Mouse (Mus musculus) right cerebral cortex, postnatal 10 days (tissue): ENCODE data around the gene Olfr1089.

Experiments used
- DNase-seq, 2 experiments: peaks; one replicate each; pipeline ENCODE4 v3.0.0; 2021; ENCODE audit warnings: low spot score in 2 of 2

Gene Olfr1089

GRCm38 (mm10) chr2:86733601-86734000 is at the start of gene Olfr1089:
Gene Olfr1089, minus strand, starts transcription at chr2:86733701.
- no peak for DNase-seq

DNA sequence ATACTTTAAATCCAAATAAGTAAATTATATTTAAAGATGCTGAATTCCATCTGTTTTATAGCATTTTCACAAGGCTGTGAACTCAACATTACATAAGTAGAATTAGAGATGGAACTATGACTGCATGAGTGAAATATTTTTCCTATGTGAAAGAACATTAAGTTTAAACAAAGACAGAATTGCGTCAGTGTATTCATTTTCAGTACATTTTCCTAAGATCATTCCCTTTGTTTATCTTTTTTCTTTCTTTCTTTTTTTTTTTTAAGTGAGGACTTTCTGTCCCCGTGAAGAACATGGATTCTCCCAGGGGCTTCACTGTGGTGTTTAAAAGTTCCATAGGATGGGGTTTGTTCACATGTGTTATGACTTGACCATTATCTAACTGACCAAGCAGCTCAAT is 48.7 kb upstream of the Olfr1089 start, which contains the start of gene Olfr1093:
Gene Olfr1093, plus strand, starts transcription at position 301 of the 400 bp plus-strand sequence.
- no peak for DNase-seq

DNA sequence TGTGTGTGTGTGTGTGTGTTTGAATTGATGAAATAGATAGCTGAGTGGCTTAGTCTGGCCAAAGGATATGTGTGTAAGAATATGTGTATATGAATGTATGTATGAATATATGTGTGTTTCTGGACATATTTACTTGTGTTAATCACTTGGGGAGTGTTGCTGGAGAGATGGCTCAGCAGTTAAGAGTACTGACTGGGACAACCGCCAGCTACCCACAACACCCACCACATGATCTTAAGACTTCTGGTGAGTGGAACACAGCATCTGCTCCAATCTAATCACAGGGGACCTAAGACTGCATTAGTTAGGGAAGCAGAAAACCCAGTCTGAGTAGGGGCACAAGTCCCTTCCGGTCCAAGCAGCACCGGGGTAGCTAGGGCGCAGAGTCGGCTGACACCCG is 27.5 kb upstream of the Olfr1089 start:
- DNase-seq: peak in 1 of 2 experiments; percentile 17

- no peak for DNase-seq
These were observed 25.4 kb upstream of the Olfr1089 start, which contains the start of gene Olfr1090 for GRCm38 (mm10) chr2:86758893-86759292. Gene Olfr1090, minus strand, starts transcription at chr2:86758993.

DNA sequence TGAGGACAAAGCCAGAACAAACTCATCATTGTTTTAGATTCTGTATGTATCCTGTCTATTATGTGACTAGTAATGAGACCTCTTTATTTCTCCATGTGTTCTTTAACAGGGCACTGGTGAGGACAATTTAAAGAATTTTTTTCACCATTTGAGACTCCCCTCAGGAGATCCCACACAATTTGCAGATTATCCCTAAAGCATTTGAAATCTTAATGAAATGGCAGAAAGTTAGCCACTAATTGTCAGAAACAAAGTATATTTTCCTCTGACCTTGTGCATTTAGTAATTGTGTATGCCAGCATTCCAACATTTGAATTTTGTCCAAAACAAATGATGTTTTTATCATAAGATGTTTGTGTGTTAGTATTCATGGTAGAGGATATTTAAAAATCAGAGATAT is 35.2 kb downstream of the Olfr1089 start, which contains the start of gene Olfr1087:
Gene Olfr1087, minus strand, starts transcription at position 101 of the 400 bp plus-strand sequence.
- no peak for DNase-seq
